Mouse (Mus musculus) cerebellum, adult 2 months (tissue): ENCODE measurements at regions not wholly inside any gene's neighbourhood (a gene's known extent, or its start where the extent isn't known, plus 50 kb on each side); places are given as distances from the start of the nearest gene placed in this dataset.

ENCODE experiments used
- CTCF ChIP-seq: fragments of 200-500 bp; IDR thresholded peaks from 2 replicates; pipeline ENCODE4 v1.5.1; 2011; ENCODE audit warnings: low read depth, mild to moderate bottlenecking, control low read depth, low read length, moderate library complexity, borderline replicate concordance; ENCODE audit not compliant: insufficient read depth
- POLR2A ChIP-seq: fragments of 200-500 bp; IDR thresholded peaks from 2 replicates; pipeline ENCODE4 v1.6.1; 2011; ENCODE audit warnings: low read length, control low read depth, borderline replicate concordance; ENCODE audit not compliant: insufficient read depth

DNA sequence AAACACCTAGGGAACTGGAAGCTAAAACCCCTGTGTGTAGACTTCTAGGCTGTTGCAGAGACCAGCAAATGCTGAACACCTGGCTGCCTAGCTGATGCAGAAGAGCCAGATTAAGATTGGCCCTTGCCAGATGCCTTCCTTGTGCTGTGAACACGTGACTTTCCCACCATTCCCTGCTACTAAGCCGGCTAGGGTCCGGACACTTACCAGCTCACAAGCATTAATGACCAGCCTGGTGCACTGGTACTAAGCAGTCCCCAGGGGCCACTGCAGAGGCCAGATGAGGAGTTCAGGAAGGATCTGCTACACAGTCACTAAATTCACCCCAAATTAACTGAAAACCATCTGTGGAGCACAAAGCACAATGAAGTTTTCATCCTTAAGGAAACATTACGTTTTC lies 121.2 kb upstream of the Ndn start:
- TF ChIP-seq CTCF, result no peak
- TF ChIP-seq POLR2A, result no peak
